Mouse (Mus musculus): ENCODE data around the gene Birc2.
"Not testable (repeated sequence)": the region's sequence is repeated elsewhere in the genome, so short reads cannot be mapped to it uniquely, and the experiment has no call there.

Gene Birc2

DNA sequence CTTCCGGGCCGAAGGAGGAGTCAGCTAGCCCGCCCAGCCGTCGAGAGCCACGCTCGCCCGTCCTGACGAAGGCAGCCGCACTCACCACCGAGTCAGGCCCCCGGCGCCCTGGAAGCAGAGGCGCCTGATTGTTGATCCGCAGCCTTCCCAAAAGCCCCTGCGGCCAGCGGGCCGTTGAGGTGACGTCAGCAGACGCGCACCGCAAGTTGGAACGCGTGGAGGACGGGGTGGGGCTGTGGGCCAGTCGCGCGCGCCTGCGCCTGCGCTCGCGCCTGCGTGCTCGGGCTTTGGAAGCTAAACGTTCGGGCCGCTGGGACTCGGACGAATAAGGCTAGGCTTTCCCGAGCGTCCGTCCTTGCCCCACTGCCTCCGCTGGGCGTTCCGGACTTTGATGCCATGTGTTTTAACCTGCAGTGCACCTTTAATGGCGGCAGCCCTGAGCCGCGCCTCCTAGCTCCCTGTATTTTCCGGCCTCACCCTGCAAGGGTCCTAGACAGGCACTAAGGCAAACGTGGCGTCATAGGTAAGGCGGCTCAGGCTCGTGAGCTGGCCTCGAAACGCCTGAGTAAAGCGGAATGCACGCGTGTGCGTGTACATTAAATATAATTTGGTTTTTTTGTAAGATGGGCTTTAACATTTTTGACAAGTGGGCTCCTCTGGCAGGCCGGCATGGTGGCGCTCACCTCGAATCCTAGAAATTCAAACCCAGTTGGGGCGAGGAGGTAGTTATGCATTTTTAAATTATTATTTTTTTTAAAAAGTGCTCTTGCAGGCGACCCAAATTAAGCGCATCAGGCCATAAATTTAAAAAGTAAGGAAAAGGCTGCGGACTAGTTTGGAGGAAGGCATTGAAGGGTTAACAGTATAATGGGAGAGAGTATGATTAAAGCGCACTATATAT, at the start of gene Birc2:
Gene Birc2, minus strand, starts transcription at position 160 of the 901 bp plus-strand sequence.
- DNase-seq (ENCODE audit: extremely low read depth, low read depth): peak; percentile 95

DNA sequence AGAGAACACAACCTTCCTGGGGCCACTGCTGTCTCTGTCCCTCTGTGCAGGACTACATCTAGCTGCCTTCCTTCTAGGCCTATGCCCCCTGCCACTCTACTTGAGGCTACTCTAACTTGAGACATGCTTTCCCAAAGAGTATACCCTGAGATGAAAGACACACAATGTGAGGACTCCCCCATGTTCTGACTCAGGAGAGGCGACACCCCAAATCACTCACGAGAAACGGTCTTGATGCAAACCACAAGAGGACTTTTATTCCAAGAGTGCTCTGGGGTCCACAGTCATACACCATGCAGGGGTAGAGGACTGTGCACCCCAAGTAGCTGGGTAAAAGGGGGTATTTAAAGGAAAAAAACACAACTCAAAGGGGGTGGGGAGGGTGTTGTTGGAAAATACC, 47.5 kb upstream of the Birc2 start:
- DNase-seq (ENCODE audit: extremely low read depth, low read depth): no peak

DNA sequence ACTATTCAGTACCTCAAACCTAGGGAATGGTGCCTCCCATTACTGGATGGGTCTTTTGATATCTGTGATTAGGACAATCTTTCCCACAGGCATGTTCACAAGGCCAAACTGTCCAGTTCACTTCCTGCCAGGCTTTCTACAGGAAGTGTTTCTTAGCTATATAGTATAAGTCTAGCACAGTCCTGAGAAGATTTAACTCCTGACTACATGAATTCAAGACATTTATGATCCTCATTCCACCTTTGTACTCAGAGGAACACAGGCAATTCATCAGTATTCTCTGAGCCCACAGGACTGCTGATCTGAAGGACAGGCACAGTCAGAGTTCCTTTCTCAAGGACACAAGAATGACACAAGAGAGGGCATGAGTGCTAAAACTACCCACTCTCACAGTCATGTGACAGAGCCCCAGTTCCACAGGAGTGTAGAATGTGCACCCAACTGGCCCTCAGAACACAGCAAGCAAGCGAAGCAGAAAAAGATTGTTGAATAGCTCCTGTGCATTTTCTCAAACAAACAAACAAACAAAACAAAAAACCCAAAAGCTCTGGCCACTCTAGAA, 45.5 kb upstream of the Birc2 start:
- DNase-seq (ENCODE audit: extremely low read depth, low read depth): no peak

GRCm38 (mm10) chr9:7873511-7874211, 36.8 kb upstream of the Birc2 start:
- DNase-seq (ENCODE audit: extremely low read depth, low read depth): no peak

DNA sequence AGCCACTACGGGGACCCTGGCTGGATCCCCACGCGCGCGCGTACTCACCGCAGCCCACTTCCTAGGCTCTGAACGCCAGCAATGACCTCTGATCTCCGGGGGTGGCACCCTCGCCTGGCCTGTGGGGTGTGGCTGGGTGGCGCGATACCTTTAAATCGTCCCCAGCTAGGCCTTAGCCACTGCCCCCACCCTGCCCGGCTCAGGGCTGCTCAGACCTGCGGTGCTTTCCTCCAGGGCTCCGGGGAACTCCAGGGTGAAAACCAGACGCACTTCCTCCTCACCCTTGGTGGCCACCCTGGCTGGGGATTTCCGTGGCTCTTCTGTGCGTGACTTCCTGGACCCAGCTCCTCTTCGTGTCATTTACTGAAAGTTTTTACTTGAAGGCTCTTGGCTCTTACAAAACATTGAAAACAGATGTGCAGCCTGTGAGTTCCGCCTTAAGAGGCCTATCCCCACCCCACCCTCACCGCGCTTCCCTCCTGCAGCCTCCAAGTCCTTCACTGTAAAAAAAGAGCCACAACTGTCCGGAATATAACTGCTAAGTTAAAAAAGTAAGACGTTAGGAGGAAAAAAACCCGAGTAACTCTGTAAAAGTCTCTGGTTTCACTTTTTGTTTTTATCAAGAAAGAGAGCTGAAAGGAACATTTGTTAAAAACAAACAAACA, 36.0 kb upstream of the Birc2 start, which contains the start of gene Birc3:
Gene Birc3, minus strand, starts transcription at position 412 of the 665 bp plus-strand sequence.
- peak; percentile 71 for DNase-seq (ENCODE audit: extremely low read depth, low read depth)

GRCm38 (mm10) chr9:7872044-7872774, 35.3 kb upstream of the Birc2 start:
- no peak for DNase-seq (ENCODE audit: extremely low read depth, low read depth)

GRCm38 (mm10) chr9:7871316-7872043, 34.6 kb upstream of the Birc2 start:
- no peak for DNase-seq (ENCODE audit: extremely low read depth, low read depth)

GRCm38 (mm10) chr9:7870556-7871315, 33.9 kb upstream of the Birc2 start:
- no peak for DNase-seq (ENCODE audit: extremely low read depth, low read depth)

GRCm38 (mm10) chr9:7868838-7869491, 32.1 kb upstream of the Birc2 start:
- peak; percentile 77 for DNase-seq (ENCODE audit: extremely low read depth, low read depth)

DNA sequence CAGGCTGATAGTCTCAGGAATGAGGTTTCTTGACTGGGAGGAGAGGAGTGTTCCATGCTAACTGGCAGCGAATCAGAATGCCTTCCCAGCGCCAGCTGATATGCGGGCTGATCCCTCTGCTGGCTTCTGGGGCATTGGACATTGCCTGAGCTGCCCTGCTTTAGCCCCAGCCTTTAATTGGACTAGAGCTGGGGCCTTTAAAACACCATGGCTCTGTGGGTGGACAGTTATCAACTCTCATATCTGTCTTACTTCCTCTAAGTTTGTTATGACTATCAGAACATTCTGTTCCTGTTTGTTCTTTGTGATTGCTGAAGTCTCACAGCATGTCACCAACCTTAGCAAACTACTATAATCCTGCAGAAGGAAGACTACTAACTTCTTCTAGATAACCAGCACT, 31.1 kb upstream of the Birc2 start:
- no peak for DNase-seq (ENCODE audit: extremely low read depth, low read depth)

GRCm38 (mm10) chr9:7866981-7867380, 30.1 kb upstream of the Birc2 start:
- DNase-seq (ENCODE audit: extremely low read depth, low read depth): not testable (repeated sequence)

DNA sequence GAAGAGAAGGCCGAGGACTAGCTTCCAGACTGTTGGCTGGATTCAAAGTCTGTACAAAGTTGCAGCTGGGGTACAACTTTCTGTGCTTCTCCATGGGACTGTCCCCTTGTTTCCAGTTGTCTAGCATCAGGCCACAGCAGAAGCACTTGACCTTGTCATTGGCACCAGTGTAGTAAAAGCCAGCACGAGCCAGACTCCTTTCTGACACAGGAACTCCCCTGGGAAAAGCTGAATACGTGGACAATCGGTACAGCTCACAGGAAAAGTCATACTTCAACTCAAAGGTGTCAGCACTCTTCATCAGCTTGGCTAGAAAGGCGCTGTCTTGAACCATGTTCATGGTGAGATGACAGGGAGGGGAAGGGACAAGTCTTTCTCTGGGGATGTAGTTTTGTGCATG, 24.1 kb upstream of the Birc2 start:
- DNase-seq (ENCODE audit: extremely low read depth, low read depth): no peak

GRCm38 (mm10) chr9:7855912-7856311, 19.0 kb upstream of the Birc2 start:
- no peak for DNase-seq (ENCODE audit: extremely low read depth, low read depth)

- no peak for DNase-seq (ENCODE audit: extremely low read depth, low read depth)
Observed at GRCm38 (mm10) chr9:7855374-7855773, 18.5 kb upstream of the Birc2 start.

- not testable (repeated sequence) for DNase-seq (ENCODE audit: extremely low read depth, low read depth)
Observed at GRCm38 (mm10) chr9:7854196-7854595, 17.3 kb upstream of the Birc2 start.

- DNase-seq (ENCODE audit: extremely low read depth, low read depth): no peak
Observed at GRCm38 (mm10) chr9:7852346-7853230, 15.7 kb upstream of the Birc2 start.

- DNase-seq (ENCODE audit: extremely low read depth, low read depth): no peak
Observed at GRCm38 (mm10) chr9:7851841-7852240, 15.0 kb upstream of the Birc2 start.

DNA sequence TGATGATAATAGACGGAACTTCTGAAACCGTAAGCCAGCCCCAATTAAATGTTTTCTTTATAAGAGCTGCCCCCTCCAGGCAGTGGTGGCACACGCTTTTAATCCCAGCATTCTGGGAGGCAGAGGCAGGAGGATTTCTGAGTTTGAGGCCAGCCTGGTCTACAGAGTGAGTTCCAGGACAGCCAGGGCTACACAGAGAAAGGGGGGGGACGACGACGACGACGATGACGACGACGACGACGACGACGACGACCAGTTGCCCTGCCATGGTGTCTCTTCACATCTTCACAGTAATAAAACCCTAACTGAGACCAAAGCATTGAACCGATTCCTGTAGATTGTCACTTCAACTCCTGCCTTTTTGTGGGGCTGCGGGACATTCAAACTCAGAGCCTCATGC, 11.3 kb upstream of the Birc2 start:
- no peak for DNase-seq (ENCODE audit: extremely low read depth, low read depth)

All from MEL-GATA-1-ER (cell line).